Mouse (Mus musculus): Measurements from ENCODE around the gene Cd83. TPM values are rescaled to one million over a fixed set of nuclear protein-coding genes. Genes with fewer than 3 reads are reported as not detected.
A peak's percentile ranks its signal among the peaks of the same experiment; 100 is the strongest.

Cd83 gene
- polyA plus RNA-seq (2016; fragmentation: Nextera tagmentation; extraction: Ambion mirVana), result 1.3 and 3.0 TPM in 2 replicates

- Histone ChIP-seq H3K27ac (peak within 1 kb of the TSS; percentile 82), H3K4me1 (peaks cover 22% of the 10 kb centered on the region), H3K4me3 (peak within 1 kb of the TSS; percentile 67), H3K27me3 (ENCODE audit: insufficient read depth, poor library complexity, severe bottlenecking) (peaks cover 28% of the 10 kb centered on the region), H3K9me3 (no peaks in the 10 kb centered on the region), H3K36me3 (no peaks in the 10 kb centered on the region)
- 4% methylated on average over 73 of the region's 73 CpGs for WGBS
- DNase-seq (ENCODE audit: low spot score), result no peak
Measured at GRCm38 (mm10) chr13:43784725-43785711, at the start of gene Cd83. Gene Cd83 (plus strand): TSS chr13:43784775.

DNA sequence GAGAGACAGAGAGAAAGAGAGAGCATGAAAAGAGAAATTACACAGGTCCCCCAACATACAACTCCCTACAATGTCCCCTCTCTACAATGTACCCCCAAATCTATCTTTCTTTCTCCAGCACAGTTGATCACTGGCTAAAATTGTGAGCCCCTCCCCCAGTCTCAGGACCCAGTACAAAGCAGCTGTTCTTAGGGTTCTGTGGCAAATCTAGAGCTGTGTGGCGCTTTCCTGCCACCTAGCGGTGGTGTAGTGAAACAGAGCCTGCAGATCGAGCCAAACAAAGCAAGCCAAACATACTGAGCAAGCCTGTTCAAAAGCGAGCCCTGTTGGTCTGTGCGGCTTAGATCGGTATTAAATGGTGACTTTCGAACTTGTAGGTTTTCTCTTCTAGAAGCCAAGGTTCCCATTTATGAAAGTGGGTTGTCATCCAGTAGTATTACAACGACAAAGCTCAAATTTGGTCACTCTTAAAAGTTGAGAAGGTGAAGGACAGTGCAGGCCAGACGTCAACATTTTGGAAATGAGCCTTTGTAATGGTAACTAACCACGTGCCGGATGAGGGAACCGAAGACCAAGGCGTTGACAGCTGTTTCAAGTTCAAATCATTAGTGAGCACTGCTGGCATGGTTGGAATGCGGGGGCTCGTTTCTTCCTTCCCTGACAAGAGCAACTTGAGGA lies 44.8 kb upstream of the Cd83 start:
- H3K4me1 ChIP-seq, result 0 out of 2 replicates have a peak, but pooled peaks cover 13% of the 10 kb centered on the region
- no peak overlapping the region for H3K4me3 ChIP-seq
- H3K36me3 ChIP-seq, result no peaks in the 10 kb centered on the region
- no peaks in the 10 kb centered on the region for H3K9me3 ChIP-seq
- H3K27ac ChIP-seq, result no peak overlapping the region
- WGBS, result 22% methylated on average over 15 of the region's 15 CpGs
- peak; percentile 86 for DNase-seq (ENCODE audit: low spot score)
- no peaks in the 10 kb centered on the region for H3K27me3 ChIP-seq (ENCODE audit: insufficient read depth, poor library complexity, severe bottlenecking)

- no peak for DNase-seq (ENCODE audit: low spot score)
- Histone ChIP-seq H3K27ac (no peak overlapping the region), H3K9me3 (no peaks in the 10 kb centered on the region), H3K36me3 (no peaks in the 10 kb centered on the region), H3K27me3 (ENCODE audit: insufficient read depth, poor library complexity, severe bottlenecking) (no peaks in the 10 kb centered on the region), H3K4me3 (no peak overlapping the region), H3K4me1 (0 out of 2 replicates have a peak, but pooled peaks cover 13% of the 10 kb centered on the region)
- WGBS, result 59% methylated on average over 7 of the region's 7 CpGs
Measured at GRCm38 (mm10) chr13:43740276-43740608, 44.3 kb upstream of the Cd83 start.

GRCm38 (mm10) chr13:43742677-43743076 lies 41.9 kb upstream of the Cd83 start:
- Histone ChIP-seq H3K36me3 (no peaks in the 10 kb centered on the region), H3K4me3 (no peak overlapping the region), H3K9me3 (no peaks in the 10 kb centered on the region), H3K4me1 (0 out of 2 replicates have a peak, but pooled peaks cover 13% of the 10 kb centered on the region), H3K27ac (no peak overlapping the region), H3K27me3 (ENCODE audit: insufficient read depth, poor library complexity, severe bottlenecking) (no peaks in the 10 kb centered on the region)
- DNase-seq (ENCODE audit: low spot score), result no peak
- WGBS, result 70% methylated on average over 3 of the region's 3 CpGs

GRCm38 (mm10) chr13:43744259-43744658 lies 40.3 kb upstream of the Cd83 start:
- Histone ChIP-seq H3K27me3 (ENCODE audit: insufficient read depth, poor library complexity, severe bottlenecking) (no peaks in the 10 kb centered on the region), H3K9me3 (no peaks in the 10 kb centered on the region)
- WGBS, result 83% methylated on average over 7 of the region's 7 CpGs

GRCm38 (mm10) chr13:43750301-43750700 lies 34.3 kb upstream of the Cd83 start:
- 72% methylated on average over 3 of the region's 3 CpGs for WGBS
- DNase-seq (ENCODE audit: low spot score), result no peak
- no peak overlapping the region for H3K27ac ChIP-seq

More at GRCm38 (mm10) chr13:43744259-43744658, 40.3 kb upstream of the Cd83 start:
- H3K36me3 ChIP-seq, result no peaks in the 10 kb centered on the region
- 0 out of 2 replicates have a peak, but pooled peaks cover 13% of the 10 kb centered on the region for H3K4me1 ChIP-seq
- DNase-seq (ENCODE audit: low spot score), result no peak
- no peak overlapping the region for H3K4me3 ChIP-seq
- no peak overlapping the region for H3K27ac ChIP-seq

DNA sequence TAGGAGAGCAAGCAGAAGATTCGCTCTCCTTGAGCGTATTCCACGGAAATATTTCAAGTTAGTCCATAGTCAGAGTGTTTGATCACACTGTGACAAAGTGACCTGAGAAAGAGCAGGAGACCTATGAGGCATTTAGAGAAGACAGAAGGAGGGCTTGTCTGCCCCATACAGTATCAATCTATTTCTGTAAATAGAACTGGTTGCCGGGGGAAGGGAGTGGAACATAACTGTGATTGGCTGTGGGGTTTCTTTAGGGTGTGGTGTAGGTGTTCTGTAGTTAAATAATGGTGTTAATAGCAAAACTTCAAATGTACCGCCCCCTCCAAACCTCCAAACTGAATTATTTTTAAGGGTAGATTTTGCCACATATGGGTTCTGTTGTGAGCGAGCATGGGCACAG lies 33.6 kb upstream of the Cd83 start:
- Histone ChIP-seq H3K27ac (no peak overlapping the region), H3K9me3 (no peaks in the 10 kb centered on the region), H3K36me3 (no peaks in the 10 kb centered on the region), H3K4me1 (0 out of 2 replicates have a peak, but pooled peaks cover 4% of the 10 kb centered on the region), H3K27me3 (ENCODE audit: insufficient read depth, poor library complexity, severe bottlenecking) (no peaks in the 10 kb centered on the region), H3K4me3 (no peak overlapping the region)
- no peak for DNase-seq (ENCODE audit: low spot score)
- 87% methylated on average over 6 of the region's 6 CpGs for WGBS

More at GRCm38 (mm10) chr13:43750301-43750700, 34.3 kb upstream of the Cd83 start:
- no peaks in the 10 kb centered on the region for H3K27me3 ChIP-seq (ENCODE audit: insufficient read depth, poor library complexity, severe bottlenecking)
- H3K9me3 ChIP-seq, result no peaks in the 10 kb centered on the region
- no peaks in the 10 kb centered on the region for H3K36me3 ChIP-seq
- no peak overlapping the region for H3K4me3 ChIP-seq
- H3K4me1 ChIP-seq, result 0 out of 2 replicates have a peak, but pooled peaks cover 4% of the 10 kb centered on the region

GRCm38 (mm10) chr13:43752407-43752806 lies 32.2 kb upstream of the Cd83 start:
- no peaks in the 10 kb centered on the region for H3K27me3 ChIP-seq (ENCODE audit: insufficient read depth, poor library complexity, severe bottlenecking)
- H3K4me3 ChIP-seq, result no peak overlapping the region
- no peaks in the 10 kb centered on the region for H3K9me3 ChIP-seq
- H3K36me3 ChIP-seq, result no peaks in the 10 kb centered on the region
- no peak for DNase-seq (ENCODE audit: low spot score)
- H3K27ac ChIP-seq, result no peak overlapping the region
- H3K4me1 ChIP-seq, result 0 out of 2 replicates have a peak, but pooled peaks cover 4% of the 10 kb centered on the region
- 86% methylated on average over 7 of the region's 7 CpGs for WGBS

DNA sequence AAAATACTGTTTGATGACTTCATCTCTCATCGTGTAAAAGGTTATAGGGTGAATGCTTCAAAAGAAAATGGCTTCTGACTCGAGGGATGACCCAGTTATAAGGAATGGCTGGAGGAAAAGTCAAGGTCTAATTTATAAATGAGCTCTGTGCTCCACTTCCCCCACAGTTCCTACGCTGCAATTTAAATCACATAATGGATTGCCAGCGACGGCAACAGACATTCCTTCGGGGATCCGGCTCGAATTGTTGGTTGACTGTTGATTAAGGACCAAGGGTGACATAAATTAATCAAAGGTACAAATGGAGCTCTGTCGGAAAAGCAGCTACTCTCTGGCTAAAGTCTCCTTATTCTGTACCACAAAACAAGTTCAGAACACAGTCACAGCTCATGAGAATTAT lies 30.9 kb upstream of the Cd83 start:
- no peak for DNase-seq (ENCODE audit: low spot score)
- H3K36me3 ChIP-seq, result no peaks in the 10 kb centered on the region
- 68% methylated on average over 9 of the region's 9 CpGs for WGBS
- H3K4me1 ChIP-seq, result 0 out of 2 replicates have a peak, but pooled peaks cover 4% of the 10 kb centered on the region
- H3K27ac ChIP-seq, result no peak overlapping the region
- no peaks in the 10 kb centered on the region for H3K9me3 ChIP-seq
- H3K4me3 ChIP-seq, result no peak overlapping the region
- H3K27me3 ChIP-seq (ENCODE audit: insufficient read depth, poor library complexity, severe bottlenecking), result no peaks in the 10 kb centered on the region

GRCm38 (mm10) chr13:43754455-43755128 lies 30.0 kb upstream of the Cd83 start:
- Histone ChIP-seq H3K9me3 (no peaks in the 10 kb centered on the region), H3K27me3 (ENCODE audit: insufficient read depth, poor library complexity, severe bottlenecking) (no peaks in the 10 kb centered on the region), H3K27ac (no peak overlapping the region), H3K36me3 (no peaks in the 10 kb centered on the region), H3K4me1 (0 out of 2 replicates have a peak, but pooled peaks cover 4% of the 10 kb centered on the region), H3K4me3 (no peak overlapping the region)
- 69% methylated on average over 3 of the region's 3 CpGs for WGBS
- DNase-seq (ENCODE audit: low spot score), result no peak

GRCm38 (mm10) chr13:43755573-43755972 lies 29.0 kb upstream of the Cd83 start:
- no peak for DNase-seq (ENCODE audit: low spot score)
- Histone ChIP-seq H3K4me3 (no peak overlapping the region), H3K27me3 (ENCODE audit: insufficient read depth, poor library complexity, severe bottlenecking) (no peaks in the 10 kb centered on the region), H3K27ac (no peak overlapping the region), H3K9me3 (no peaks in the 10 kb centered on the region), H3K36me3 (no peaks in the 10 kb centered on the region), H3K4me1 (0 out of 2 replicates have a peak, but pooled peaks cover 4% of the 10 kb centered on the region)
- 78% methylated on average over 7 of the region's 7 CpGs for WGBS

- 70% methylated on average over 12 of the region's 12 CpGs for WGBS
- H3K27ac ChIP-seq, result no peak overlapping the region
- no peaks in the 10 kb centered on the region for H3K27me3 ChIP-seq (ENCODE audit: insufficient read depth, poor library complexity, severe bottlenecking)
- no peaks in the 10 kb centered on the region for H3K36me3 ChIP-seq
- no peak overlapping the region for H3K4me3 ChIP-seq
- H3K4me1 ChIP-seq, result 0 out of 2 replicates have a peak, but pooled peaks cover 7% of the 10 kb centered on the region
- no peaks in the 10 kb centered on the region for H3K9me3 ChIP-seq
- no peak for DNase-seq (ENCODE audit: low spot score)
Measured at GRCm38 (mm10) chr13:43761156-43761855, 23.3 kb upstream of the Cd83 start.
